Mouse (Mus musculus) spleen, postnatal 36 days (tissue): ENCODE data around the gene Olfr412.

ENCODE experiments used
- DNase-seq, 2 experiments: peaks; one replicate each; pipeline ENCODE4 v3.0.0; 2022; ENCODE audit warnings: low spot score in 2 of 2, mixed read lengths in 1 of 2

Gene Olfr412

GRCm38 (mm10) chr11:74361769-74362168 is at the start of gene Olfr412:
Olfr412 (plus strand) TSS chr11:74362069.
- no peak for DNase-seq

DNA sequence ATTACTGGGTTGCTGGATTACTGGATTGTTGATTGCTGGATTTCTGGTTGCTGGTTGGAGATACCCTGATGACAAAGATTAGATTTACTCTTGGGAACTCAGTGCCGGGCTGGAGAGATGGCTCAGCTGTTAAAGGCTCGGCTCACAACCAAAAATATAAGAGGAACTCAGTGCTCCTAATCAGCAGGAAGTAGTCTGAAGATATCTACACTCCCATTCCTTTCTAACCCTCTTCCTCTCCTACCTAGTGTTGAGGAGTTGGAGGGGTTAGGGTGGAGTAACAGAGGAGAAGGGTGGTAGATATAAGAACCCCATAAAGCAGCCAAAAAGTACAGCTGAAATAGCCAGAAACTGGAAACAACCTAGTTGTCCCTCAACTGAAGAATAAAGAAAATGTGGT is 35.8 kb upstream of the Olfr412 start:
- no peak for DNase-seq

GRCm38 (mm10) chr11:74328781-74329180 is 33.1 kb upstream of the Olfr412 start:
- no peak for DNase-seq

DNA sequence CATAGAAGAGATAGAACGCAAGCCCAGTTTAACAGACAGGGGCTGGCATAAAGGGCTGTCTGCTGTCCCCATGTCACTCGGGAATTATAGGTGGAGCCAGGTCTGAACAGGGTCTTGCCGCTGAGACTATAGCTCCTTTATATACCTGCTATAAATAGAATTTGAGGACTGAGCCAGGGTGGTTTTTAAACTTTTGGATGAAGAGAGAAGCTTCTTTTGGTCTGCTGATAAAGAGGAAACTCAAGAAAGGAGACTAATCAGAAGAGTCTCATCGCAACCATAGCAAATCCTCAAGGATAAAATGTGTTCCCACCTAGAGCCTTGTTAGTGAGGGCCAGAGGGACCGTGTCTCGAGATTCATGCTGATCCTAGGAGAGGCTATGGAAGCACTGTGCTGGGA is 23.9 kb upstream of the Olfr412 start, which contains the start of gene Olfr410:
Gene Olfr410 (minus strand): TSS at position 101 of the 400 bp plus-strand sequence.
- no peak for DNase-seq

- DNase-seq: no peak
These were observed 9.3 kb upstream of the Olfr412 start, which contains the start of gene Olfr411 for GRCm38 (mm10) chr11:74352550-74352949. Olfr411 (minus strand) TSS chr11:74352650.

- peak in 1 of 2 experiments; percentile 5 for DNase-seq
These were observed 9.7 kb downstream of the Olfr412 start for GRCm38 (mm10) chr11:74371393-74372100.

DNA sequence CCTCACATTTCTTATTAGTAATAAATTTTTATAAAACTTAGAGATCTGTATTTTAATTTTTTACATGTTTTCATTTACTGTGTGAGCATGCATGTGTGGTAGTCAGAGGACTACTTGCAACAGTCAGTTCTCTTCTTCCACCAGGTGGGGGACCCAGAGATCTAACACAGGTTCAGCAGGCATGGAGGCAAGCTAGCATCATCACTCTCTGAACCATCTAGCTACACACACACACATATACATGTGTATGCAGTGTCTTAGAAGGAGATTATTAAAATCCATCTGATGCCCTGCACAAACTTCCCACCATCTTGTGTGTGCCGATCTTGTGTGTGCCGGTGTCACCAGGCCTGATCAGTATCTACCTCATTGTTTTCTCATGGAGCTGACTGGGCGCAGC is 15.0 kb downstream of the Olfr412 start:
- peak; percentile 5 to 6 for DNase-seq

DNA sequence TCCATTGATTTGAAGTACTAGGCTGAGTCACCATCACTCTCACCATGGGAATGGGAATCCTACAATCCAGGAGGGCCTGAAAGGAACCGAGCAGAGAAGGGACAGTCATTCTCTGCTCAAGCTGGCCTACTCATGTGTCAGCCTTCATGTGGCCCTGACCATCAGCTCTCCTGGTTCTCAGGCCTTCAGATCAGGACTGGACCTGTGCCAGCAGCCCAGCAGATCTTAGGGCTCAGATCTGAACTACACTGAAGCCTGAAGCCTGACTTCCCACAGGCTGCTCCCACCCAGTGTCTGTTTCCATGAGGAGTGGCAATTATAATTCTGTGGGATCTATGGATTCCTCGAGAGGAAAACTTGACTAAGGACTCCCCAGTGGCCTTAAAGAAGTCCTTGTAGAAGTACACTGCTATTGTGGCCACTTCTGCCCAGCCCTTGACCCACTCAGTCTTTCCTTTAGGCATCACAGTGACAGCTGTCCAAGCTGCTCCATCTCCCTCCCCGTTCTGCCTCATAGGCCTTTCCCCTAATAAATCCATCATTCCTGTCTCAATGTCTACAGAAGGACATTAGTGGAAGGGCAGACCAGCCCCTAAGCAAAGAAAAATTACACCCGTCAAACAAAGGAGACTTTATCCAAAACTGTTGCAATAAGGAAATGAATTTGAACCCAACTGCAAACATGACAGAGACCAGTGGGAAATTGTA is 17.5 kb downstream of the Olfr412 start:
- no peak for DNase-seq

- DNase-seq: no peak
These were observed 23.8 kb downstream of the Olfr412 start for GRCm38 (mm10) chr11:74385674-74386073.

DNA sequence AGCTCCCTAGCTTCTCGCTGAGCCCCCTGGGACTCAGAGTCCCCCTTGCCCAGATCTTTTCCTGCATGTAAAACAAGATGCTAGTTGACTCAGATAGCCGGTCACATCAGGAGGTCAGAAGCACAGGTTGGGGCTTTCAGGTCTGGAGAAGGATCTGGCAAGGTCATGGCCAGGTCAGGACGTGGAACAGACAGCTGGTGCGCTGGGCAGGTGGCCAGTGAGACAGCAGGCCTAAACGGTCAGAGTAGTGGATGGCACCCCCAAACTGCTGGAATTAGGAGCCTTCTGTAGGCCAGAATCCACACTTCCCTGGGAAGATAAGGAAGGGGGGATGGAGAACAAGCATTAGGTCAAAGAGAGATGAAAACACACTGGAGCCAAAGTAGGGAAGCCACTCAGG is 25.3 kb downstream of the Olfr412 start:
- DNase-seq: no peak

DNA sequence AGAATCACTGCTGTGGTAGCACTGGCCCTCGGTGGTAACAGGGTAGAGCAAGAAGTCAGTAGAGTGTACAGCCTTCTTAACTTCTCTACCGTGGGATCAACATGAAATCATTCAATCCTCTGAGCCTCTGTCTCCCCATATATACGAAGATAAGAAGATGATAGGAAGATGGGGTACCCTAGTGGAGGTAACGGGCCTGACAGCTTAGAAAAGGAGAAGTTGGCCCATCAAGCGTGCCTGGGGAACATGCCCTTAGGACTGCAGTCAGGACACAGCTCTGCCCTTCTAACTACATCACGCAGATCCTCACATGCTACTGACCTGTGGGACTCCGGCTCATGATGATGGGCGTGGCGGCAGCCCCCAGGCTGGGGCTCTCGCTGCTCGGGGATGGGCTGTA is 30.0 kb downstream of the Olfr412 start:
- no peak for DNase-seq

DNA sequence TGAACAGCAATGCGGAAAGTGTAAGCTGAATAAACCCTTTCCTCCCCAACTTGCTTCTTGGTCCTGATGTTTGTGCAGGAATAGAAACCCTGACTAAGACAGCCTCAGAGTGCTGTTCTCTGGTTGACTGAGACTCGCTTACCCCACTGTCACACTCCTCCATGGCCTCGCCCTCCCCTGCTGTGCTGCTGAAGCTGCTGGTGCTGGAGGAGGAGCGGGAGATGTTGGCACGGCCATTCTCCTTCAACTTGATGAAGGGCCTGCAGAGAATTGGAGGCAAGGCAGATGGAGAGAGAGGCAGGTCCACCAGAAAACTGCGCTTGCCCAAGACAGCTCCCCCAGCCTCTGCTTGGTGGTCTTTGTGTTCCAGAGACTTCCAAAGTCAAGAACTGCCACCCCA is 31.0 kb downstream of the Olfr412 start:
- no peak for DNase-seq

DNA sequence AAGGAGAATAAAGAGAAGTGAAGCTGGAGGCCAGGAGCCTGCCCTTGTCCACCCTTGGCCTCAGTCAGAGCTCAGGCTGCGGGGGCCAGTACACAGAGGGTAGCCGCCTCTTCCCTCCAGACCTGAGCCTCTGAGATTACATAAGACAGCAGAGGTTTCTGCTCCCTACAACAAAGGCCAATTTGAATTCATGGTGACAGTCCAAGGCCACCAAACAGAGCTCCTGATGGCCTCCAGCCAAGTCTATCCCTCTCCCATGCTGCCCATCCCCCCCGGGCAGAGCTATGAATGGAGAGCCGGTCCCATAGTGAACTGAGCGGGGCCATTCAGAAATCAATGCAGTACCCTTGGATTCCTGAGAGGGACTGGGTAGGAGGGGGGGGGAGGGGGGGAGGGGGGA is 31.6 kb downstream of the Olfr412 start:
- DNase-seq: no peak

DNA sequence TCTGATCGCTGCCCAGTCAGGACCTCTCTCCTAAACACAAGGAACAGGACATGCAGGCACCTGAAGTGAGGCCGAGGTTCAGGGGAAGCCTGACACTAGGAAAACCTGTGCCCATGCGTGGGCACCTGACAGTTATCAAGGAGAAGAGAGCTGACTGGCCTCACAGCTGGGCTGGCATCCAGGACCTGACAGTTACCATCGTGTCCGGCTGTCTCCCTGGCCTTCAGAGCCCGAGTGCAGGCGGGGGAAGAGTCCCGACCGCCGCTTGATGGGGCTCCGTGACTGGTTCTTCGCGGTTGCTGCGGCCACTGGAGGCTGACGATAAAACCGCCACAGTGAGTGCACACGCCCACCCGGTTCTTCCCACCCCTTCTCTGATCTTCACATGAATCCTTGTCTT is 33.7 kb downstream of the Olfr412 start:
- DNase-seq: no peak

DNA sequence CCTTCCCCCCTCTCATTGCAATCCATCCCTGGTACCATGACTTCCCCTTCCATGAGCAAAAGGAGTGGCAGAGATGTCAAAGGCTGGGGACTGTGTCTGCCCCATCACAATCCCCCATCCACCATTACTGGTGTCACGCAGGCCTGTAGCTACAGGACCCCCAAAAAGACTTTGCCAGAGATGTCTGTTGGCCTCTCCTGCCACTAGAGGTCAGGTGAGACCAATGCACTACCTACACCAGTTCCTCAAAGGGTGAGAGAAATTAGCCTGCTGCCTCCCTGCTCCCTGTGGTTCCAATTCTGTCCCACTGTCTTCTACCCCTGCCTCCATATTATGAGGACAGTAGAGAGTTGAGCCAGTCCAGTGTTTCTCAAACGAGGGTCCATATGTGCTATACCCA is 40.3 kb downstream of the Olfr412 start:
- DNase-seq: no peak

GRCm38 (mm10) chr11:74404216-74404615 is 42.3 kb downstream of the Olfr412 start:
- no peak for DNase-seq

DNA sequence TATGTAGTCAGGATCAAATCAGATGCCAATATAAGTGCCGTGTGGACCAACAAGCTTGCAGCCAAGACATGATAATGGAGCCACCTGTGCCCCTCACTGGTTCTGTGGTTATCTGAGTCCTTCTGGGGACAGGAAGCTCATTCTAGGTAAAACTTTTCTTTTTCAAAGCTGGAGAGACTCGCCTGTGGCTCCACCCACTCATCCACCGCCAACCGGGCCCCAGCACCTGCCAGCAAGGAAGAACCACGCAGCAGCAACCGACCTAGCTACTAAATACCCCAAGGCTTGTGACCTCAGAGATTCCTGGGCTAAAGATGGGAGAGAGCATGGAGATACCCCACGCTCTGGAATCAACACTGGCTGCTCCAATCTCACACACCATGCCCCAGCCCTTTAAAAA is 43.3 kb downstream of the Olfr412 start:
- no peak for DNase-seq

GRCm38 (mm10) chr11:74408587-74409446 is 46.9 kb downstream of the Olfr412 start:
- DNase-seq: peak in 1 of 2 experiments; percentile 12

DNA sequence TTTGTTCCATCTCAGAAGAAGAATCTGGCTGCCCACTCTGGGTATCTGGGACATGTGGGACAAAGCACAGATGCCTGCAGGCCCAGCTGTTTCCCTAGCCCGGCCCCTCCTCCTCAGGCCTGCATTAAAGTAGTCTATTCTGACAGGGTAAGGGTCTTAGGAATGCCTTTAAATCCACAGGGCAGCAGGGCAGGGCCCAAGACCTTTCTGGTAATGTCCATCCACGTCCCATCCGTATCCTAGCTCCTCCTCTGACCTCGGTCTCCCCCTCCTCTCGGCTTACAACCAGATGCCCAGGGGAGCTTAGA is 47.5 kb downstream of the Olfr412 start:
- DNase-seq: no peak

GRCm38 (mm10) chr11:74409757-74410174 is 47.9 kb downstream of the Olfr412 start:
- no peak for DNase-seq

DNA sequence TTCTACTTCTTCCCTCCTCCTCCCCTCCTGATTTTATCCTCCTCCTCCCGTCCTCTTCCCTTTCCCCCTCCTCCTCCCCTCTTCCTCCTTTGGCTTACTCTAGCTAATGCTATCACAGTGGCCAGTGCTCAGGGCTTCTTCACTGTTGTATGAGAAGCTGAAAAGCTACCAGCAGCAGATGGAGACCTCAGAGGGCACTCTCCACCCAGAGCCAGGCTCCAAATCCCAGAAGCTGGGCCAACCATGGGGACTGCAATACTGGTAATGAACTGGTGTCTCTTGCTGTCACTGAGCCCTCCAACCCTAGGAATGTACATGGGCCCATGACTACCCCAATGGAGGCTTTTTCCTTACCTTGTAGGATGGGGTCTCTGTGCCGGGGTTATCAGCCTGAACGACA is 50.1 kb downstream of the Olfr412 start:
- no peak for DNase-seq

GRCm38 (mm10) chr11:74412462-74412861 is 50.6 kb downstream of the Olfr412 start:
- no peak for DNase-seq
